Mouse (Mus musculus) telencephalon, adult 2 months (tissue): ENCODE data around the gene Tspan31.
"Not testable (repeated sequence)": the region's sequence is repeated elsewhere in the genome, so short reads cannot be mapped to it uniquely, and the experiment has no call there.

Experiments used
- DNase-seq: peaks from one replicate; pipeline ENCODE4 v3.0.0-alpha.2; 2011; ENCODE audit warnings: low read depth, low spot score

The Tspan31 gene

GRCm38 (mm10) chr10:127065981-127066380 is 4.1 kb downstream of the Tspan31 start:
- no peak for DNase-seq

GRCm38 (mm10) chr10:127063913-127064870 is 5.9 kb downstream of the Tspan31 start:
- no peak for DNase-seq

GRCm38 (mm10) chr10:127063239-127063872 is 6.7 kb downstream of the Tspan31 start, which contains the start of gene Cdk4:
Gene Cdk4 (plus strand): TSS chr10:127063534.
- DNase-seq, result peak; percentile 98

GRCm38 (mm10) chr10:127062503-127062902 is 7.6 kb downstream of the Tspan31 start:
- DNase-seq, result no peak

- not testable (repeated sequence) for DNase-seq
Observed at GRCm38 (mm10) chr10:127062101-127062500, 8.0 kb downstream of the Tspan31 start.

GRCm38 (mm10) chr10:127061513-127061912 is 8.6 kb downstream of the Tspan31 start:
- DNase-seq, result no peak

GRCm38 (mm10) chr10:127061085-127061484 is 9.0 kb downstream of the Tspan31 start:
- DNase-seq, result no peak

- DNase-seq, result no peak
Observed at GRCm38 (mm10) chr10:127059968-127060916, 9.8 kb downstream of the Tspan31 start, which contains the start of gene March9. Gene March9 (minus strand): TSS chr10:127060184.

- no peak for DNase-seq
Observed at GRCm38 (mm10) chr10:127059174-127059967, 10.7 kb downstream of the Tspan31 start.

- DNase-seq, result no peak
Observed at GRCm38 (mm10) chr10:127058708-127059107, 11.4 kb downstream of the Tspan31 start.

GRCm38 (mm10) chr10:127058161-127058560 is 11.9 kb downstream of the Tspan31 start:
- DNase-seq, result no peak

- no peak for DNase-seq
Observed at GRCm38 (mm10) chr10:127056490-127056889, 13.6 kb downstream of the Tspan31 start.

GRCm38 (mm10) chr10:127055406-127055805 is 14.7 kb downstream of the Tspan31 start:
- no peak for DNase-seq

- DNase-seq, result no peak
Observed at GRCm38 (mm10) chr10:127054646-127055045, 15.4 kb downstream of the Tspan31 start.

- no peak for DNase-seq
Observed at GRCm38 (mm10) chr10:127050119-127050474, 20.0 kb downstream of the Tspan31 start.

- DNase-seq, result no peak
Observed at GRCm38 (mm10) chr10:127049395-127050118, 20.5 kb downstream of the Tspan31 start.

GRCm38 (mm10) chr10:127048608-127049394 is 21.3 kb downstream of the Tspan31 start:
- no peak for DNase-seq

GRCm38 (mm10) chr10:127047954-127048353 is 22.1 kb downstream of the Tspan31 start, which contains the start of gene Cyp27b1:
Gene Cyp27b1 (plus strand): TSS chr10:127048250.
- no peak for DNase-seq

- no peak for DNase-seq
Observed at GRCm38 (mm10) chr10:127043187-127043586, 26.9 kb downstream of the Tspan31 start.
